Mouse (Mus musculus) heart, embryonic 15.5 days (tissue): ENCODE results near the gene Maz. TPM values are rescaled to one million over a fixed set of nuclear protein-coding genes. Genes with fewer than 3 reads are reported as not detected.

ENCODE experiments used
- ATAC-seq: fragments of 200-750 bp; cut with Nextera tagmentation; replicated peaks from 2 replicates; pipeline ENCODE4 v1.8.0; 2017; ENCODE audit warnings: low read depth, moderate TSS enrichment; ENCODE audit not compliant: insufficient number of reproducible peaks, insufficient read depth, low FRiP score
- H3K27ac ChIP-seq: fragments of 300-500 bp; sonication (generic); 2 replicates; pipeline ENCODE4 v1.5.1; 2015; ENCODE audit warnings: mild to moderate bottlenecking, inconsistent platforms
- H3K27me3 ChIP-seq: fragments of 300-500 bp; sonication (generic); 2 replicates; pipeline ENCODE4 v1.6.1; 2015; ENCODE audit warnings: inconsistent platforms
- H3K36me3 ChIP-seq: fragments of 300-500 bp; sonication (generic); 2 replicates; pipeline ENCODE4 v1.6.1; 2015; ENCODE audit warnings: mild to moderate bottlenecking, inconsistent platforms
- H3K4me1 ChIP-seq: fragments of 300-500 bp; sonication (generic); replicated peaks from 2 replicates; pipeline ENCODE4 v1.6.1; 2015; ENCODE audit warnings: inconsistent platforms
- H3K4me2 ChIP-seq: fragments of 300-500 bp; sonication (generic); 2 replicates; pipeline ENCODE4 v1.6.1; 2015; ENCODE audit warnings: inconsistent platforms, mild to moderate bottlenecking, moderate library complexity
- H3K4me3 ChIP-seq: fragments of 300-500 bp; sonication (generic); 2 replicates; pipeline ENCODE4 v1.5.1; 2015; ENCODE audit warnings: mild to moderate bottlenecking, inconsistent platforms
- H3K9ac ChIP-seq: fragments of 300-500 bp; sonication (generic); 2 replicates; pipeline ENCODE4 v1.6.1; 2015; ENCODE audit warnings: mild to moderate bottlenecking, inconsistent platforms
- H3K9me3 ChIP-seq: fragments of 300-500 bp; sonication (generic); replicated peaks from 2 replicates; pipeline ENCODE4 v1.6.1; 2016; ENCODE audit warnings: inconsistent platforms
- WGBS: fragments of 180-500 bp; shearing (Covaris S2); methylation state at CpG from one replicate; pipeline ENCODE4 v1.1.7; 2015; ENCODE audit warnings: mixed read lengths; 5-methylcytosine and 5-hydroxymethylcytosine counted together
- polyA plus RNA-seq: library from polyadenylated mRNA; unstranded; fragments of >200 nt; fragmentation: Nextera tagmentation; extraction: Ambion mirVana; gene quantifications from 2 replicates; pipeline ENCODE4 v1.2.1, GENCODE M21; 2015

Maz gene
- polyA plus RNA-seq, 1 experiment from 2014 or later, result 35.6 TPM

DNA sequence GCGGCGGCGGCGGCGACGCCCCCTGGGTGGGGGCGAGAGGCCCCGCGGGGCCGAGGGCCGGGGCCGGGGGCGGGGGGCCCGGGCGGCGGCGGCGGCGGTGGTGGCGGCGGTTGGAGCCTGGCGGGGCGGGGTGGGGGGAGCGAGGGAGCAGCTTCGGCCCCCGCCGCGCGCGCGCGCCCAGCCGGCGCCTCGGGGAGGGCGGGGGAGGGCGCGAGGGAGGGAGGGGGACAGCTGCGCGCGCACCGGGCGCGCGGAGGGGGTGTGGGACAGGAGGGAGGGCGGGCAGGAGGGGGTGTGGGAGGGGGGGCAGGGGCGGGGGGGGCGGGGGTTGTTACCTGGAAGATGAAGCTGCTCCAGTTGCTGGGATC lies 237 bp downstream of the Maz start:
- ATAC-seq, result peak; percentile 5
- H3K36me3 ChIP-seq, result peaks cover 43% of the 10 kb centered on the region
- peak overlapping the region; percentile 99 for H3K9ac ChIP-seq
- H3K4me3 ChIP-seq, result peak overlapping the region; percentile 93
- H3K4me2 ChIP-seq, result peak overlapping the region; percentile 94
- peaks cover 43% of the 10 kb centered on the region for H3K4me1 ChIP-seq
- H3K27me3 ChIP-seq, result no peaks in the 10 kb centered on the region
- H3K27ac ChIP-seq, result peak overlapping the region; percentile 99
- no peaks in the 10 kb centered on the region for H3K9me3 ChIP-seq
- WGBS, result 2% methylated on average over 10 of the region's 48 CpGs

DNA sequence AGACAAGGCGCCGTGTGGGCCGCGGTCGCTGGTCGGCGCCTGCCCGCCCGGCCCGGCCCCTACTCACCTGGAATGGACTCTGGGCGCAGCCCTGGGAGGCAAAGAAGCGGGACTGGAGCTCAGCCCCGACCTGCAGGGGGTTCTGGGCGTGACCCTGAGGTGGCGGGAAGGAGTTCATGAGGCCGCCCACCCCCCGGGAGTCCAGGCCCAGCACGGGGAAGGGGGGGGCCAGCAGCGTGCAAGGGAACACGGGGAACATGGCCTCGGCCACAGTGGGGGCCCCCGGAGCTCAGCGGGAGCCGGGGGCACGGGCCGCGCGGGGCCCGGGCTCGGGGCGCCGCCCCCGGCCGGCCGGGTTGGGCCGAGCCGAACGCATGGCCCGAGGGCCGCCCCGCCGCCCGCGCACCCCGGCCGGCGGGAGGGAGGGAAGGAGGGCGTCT lies 656 bp downstream of the Maz start:
- H3K36me3 ChIP-seq, result peaks cover 38% of the 10 kb centered on the region
- ATAC-seq, result peak; percentile 14
- no peaks in the 10 kb centered on the region for H3K27me3 ChIP-seq
- H3K4me3 ChIP-seq, result peak overlapping the region; percentile 93
- peak overlapping the region; percentile 94 for H3K4me2 ChIP-seq
- WGBS, result under 1% methylated on average over 39 of the region's 48 CpGs
- peak overlapping the region; percentile 99 for H3K27ac ChIP-seq
- H3K9me3 ChIP-seq, result no peaks in the 10 kb centered on the region
- peaks cover 47% of the 10 kb centered on the region for H3K4me1 ChIP-seq
- peak overlapping the region; percentile 99 for H3K9ac ChIP-seq

DNA sequence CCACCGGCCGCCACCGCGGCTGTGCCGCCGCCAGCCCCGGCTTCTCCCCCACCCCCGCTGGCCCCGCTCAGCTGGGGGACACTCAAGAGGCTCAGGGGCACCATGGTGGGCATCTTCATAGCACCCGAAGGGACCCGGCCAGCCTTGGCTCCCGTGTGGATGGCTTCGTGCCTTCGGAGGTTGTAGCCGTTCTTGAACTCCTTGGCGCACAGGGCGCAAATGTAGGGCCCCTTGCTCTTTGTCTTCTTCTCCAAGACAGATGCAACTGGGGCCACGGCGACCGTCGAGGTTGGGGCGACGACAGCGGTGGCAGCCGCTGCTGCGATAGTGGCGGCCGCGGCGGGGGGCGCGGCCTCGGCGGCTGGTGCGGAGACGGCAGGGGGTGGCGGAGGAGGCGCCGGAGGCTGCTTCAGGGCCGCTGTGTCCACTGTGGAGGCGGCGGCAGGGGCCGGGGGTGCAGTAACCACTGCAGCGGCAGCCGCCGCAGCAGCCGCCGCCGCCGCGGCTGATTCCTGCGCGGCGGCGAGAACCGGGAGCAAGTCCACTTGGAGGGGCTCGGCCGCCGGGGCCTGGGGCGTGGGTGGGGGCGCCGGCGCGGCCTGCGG lies 1.2 kb downstream of the Maz start:
- H3K4me1 ChIP-seq, result peaks cover 53% of the 10 kb centered on the region
- WGBS, result under 1% methylated on average over 44 of the region's 65 CpGs
- H3K9ac ChIP-seq, result peak overlapping the region; percentile 99
- peak overlapping the region; percentile 94 for H3K4me2 ChIP-seq
- peak overlapping the region; percentile 93 for H3K4me3 ChIP-seq
- no peaks in the 10 kb centered on the region for H3K27me3 ChIP-seq
- peak overlapping the region; percentile 99 for H3K27ac ChIP-seq
- no peak for ATAC-seq
- no peaks in the 10 kb centered on the region for H3K9me3 ChIP-seq
- peaks cover 35% of the 10 kb centered on the region for H3K36me3 ChIP-seq

DNA sequence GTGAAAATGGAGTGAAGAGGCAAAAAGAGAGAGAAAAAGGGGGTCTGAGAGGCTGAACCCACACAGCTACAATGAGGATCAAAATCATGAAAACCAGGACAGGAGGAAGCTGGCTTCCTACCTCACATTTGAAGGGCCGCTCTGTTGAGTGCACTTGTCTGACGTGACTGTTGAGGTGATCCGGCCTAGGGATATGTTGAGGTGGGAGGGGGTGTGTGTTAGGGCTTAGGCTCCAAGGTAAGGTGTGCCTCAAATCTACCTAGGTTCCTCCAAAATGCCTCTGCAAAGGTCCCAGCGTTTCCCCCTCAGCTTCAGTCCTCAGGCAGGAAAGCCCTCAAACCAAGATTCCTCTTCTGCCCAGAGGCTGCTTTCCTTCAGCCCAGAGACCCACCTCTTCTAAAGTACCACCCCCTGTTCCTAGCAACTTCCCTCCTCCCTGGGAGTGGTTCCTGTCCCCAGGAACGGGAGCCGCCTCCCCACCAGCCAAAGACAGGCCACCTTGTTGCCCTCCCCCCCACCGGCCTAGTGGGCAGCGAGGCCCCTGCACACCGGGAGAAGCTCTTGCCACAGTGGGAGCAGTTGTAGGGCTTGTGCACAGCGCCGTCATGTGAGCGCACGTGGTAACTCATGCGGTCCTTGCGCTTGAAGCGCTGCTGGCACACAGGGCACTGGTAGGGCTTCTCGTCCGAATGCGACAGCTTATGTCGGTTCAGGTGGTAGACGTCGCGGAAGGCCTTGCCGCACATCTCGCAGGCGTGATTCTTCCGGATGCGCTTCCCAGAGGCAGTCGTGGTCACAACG lies 1.9 kb downstream of the Maz start:
- Histone ChIP-seq H3K27me3 (no peaks in the 10 kb centered on the region), H3K9me3 (no peaks in the 10 kb centered on the region), H3K9ac (peak overlapping the region; percentile 99), H3K27ac (peak overlapping the region; percentile 99), H3K4me2 (peak overlapping the region; percentile 94), H3K4me3 (peak overlapping the region; percentile 93), H3K36me3 (peaks cover 29% of the 10 kb centered on the region), H3K4me1 (peaks cover 60% of the 10 kb centered on the region)
- ATAC-seq, result peak; percentile 7; the same call in 1 of the 2 replicates
- WGBS, result 1% methylated on average over 30 of the region's 30 CpGs

DNA sequence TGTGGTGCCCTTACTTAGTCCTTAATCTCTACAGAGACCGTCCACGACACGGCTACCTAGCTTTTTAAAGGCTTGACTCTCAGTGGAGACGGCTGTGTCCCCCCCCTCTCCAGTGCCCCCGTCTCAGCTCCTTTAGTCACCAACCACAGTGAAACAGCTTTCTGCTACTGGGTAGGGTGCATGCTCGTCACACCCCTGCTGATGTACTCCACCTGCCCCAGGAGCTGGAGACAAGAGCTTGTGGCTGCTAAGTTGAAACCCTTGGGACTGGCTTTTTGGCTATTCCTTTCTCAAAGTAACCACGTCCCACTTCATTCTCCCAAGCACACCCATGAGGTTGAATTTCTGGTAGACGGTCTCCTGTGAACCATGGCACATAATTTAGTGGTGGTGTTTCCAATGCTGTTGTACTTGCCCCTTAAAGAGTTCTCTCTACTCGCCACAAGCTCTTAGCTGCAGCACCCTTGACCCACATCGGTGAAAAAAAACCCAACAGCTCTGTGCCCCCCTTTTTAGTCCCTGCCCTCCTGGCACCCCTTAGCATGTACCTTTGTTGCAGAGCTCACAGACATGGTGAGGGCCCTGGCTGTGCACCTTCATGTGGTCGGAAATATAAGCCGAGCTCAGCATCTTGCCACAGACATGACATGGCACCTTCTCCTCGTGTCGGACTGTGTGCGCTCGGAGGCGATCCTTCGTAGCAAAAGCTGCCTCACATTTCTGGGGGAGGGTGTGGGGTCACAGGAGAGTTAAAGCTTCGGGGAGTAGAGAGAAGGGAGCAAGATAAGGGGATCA lies 2.7 kb downstream of the Maz start:
- Histone ChIP-seq H3K36me3 (peaks cover 24% of the 10 kb centered on the region), H3K9ac (peak overlapping the region; percentile 99), H3K27ac (peak overlapping the region; percentile 99), H3K4me2 (peak overlapping the region; percentile 94), H3K27me3 (no peaks in the 10 kb centered on the region), H3K9me3 (no peaks in the 10 kb centered on the region), H3K4me1 (peaks cover 67% of the 10 kb centered on the region), H3K4me3 (peak overlapping the region; percentile 93)
- no peak for ATAC-seq
- WGBS, result 19% methylated on average over 19 of the region's 19 CpGs

DNA sequence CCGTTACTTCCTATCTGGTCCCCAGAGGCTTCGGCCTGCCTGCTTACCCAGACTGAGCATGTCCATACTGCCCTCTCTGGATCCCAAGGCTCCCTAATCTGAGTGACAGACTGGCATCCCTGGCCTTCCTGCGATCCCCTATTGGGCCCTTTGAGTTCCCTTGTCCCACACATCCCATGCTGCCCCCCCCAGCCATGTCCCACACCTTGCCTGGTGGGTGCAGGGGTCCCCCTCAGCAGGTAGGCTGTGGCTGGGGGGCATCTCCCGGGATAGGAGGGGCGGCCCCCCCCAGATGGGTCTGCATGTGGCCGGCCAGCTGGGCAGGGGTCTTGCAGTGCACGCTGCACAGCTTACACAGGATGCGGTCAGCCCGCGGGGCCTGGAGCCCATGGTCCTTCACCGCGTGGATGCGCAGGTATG lies 3.6 kb downstream of the Maz start:
- Histone ChIP-seq H3K9ac (peak overlapping the region; percentile 99), H3K27me3 (no peaks in the 10 kb centered on the region), H3K4me1 (peaks cover 67% of the 10 kb centered on the region), H3K36me3 (peaks cover 20% of the 10 kb centered on the region), H3K4me2 (peak overlapping the region; percentile 94), H3K4me3 (peak overlapping the region; percentile 93), H3K27ac (peak overlapping the region; percentile 48; the same call in 1 of the 2 replicates), H3K9me3 (no peaks in the 10 kb centered on the region)
- no peak for ATAC-seq
- WGBS, result 75% methylated on average over 13 of the region's 13 CpGs

DNA sequence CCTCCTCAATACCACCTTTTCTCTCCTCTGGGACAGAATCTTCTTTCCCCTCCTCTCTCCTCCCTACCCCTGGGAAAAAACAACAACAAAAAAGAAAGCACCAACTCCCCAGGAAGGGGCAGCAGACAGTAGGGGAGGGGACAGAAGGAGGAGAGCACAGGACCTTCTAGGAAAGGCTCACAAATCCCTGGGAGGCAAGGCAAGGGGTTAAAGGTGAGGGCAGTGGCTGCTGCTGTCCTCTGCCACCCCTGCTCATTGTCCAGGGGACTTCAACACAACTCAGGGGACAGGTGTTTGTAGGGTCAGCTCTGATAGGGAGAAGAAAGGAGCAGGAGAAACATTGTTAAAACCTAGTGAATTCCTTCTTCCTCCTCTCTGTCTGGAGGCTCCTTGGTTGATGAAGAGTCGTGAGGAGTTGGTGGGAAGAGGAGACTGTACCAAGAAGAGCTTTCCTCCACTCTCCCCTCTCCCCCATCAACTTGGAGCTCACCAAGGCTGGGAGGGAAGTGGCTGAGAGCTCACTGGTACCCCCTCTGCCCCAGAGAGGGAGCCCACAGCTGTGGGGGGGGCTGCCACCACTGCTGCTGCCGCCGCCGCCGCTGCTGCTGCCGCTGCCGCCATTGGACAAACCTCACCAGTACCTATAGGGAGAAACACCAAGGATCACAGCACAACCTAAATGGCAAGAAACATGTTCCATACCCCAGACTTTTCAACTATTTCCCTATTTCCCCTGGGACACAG lies 4.1 kb downstream of the Maz start:
- peaks cover 20% of the 10 kb centered on the region for H3K36me3 ChIP-seq
- H3K27me3 ChIP-seq, result no peaks in the 10 kb centered on the region
- peak overlapping the region; percentile 48; the same call in 1 of the 2 replicates for H3K27ac ChIP-seq
- no peaks in the 10 kb centered on the region for H3K9me3 ChIP-seq
- peak overlapping the region; percentile 93 for H3K4me3 ChIP-seq
- 84% methylated on average over 7 of the region's 7 CpGs for WGBS
- ATAC-seq, result no peak
- peak overlapping the region; percentile 94 for H3K4me2 ChIP-seq
- H3K4me1 ChIP-seq, result peaks cover 64% of the 10 kb centered on the region
- H3K9ac ChIP-seq, result peak overlapping the region; percentile 99; the same call in 1 of the 2 replicates

DNA sequence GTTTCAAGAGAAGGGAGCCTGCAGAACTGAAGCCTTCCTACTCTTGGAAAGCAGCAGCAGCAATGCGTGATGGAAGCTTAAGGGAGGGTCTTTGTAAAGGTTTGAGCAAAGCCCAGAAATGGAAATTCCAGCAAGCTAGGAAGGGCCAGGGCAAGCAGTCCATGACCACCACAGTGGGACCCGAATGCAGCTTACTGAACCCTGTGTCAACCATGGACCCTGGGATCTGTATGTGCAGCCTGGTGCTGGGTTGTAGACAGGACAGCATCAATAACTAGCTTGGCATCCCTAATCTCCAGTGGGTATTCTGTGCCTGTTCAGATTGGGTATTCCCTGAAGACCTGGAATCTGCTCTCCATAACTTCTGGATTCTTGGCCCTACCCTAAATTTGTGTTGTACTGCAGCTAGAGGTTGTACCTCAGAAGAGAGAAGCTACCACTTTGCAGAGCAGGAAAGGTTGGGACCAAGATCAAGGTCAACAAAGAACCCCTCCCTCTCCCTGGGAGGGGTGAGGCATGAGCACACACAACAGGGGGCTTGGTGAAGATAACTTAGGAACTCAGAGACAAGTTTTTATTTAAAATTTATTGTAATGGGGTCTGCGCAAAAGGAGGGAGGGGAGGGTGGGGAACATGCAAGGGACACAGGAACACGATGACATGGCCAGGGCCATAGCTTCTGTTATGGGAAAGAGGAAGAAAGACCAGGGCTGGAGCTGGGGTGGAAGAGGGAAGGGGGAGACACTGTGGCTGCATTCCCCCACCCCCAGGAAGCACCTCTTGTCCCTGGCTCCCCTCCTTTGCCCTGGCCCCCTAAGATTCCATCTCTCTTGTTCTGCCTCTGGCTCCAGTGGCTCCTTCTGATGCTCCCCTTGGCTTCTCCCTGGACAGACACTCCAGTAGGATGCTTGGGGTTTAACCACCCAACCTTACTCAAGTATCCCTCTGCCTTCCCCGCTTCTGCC lies 5.0 kb downstream of the Maz start:
- H3K9me3 ChIP-seq, result no peaks in the 10 kb centered on the region
- peaks cover 20% of the 10 kb centered on the region for H3K36me3 ChIP-seq
- peak overlapping the region; percentile 82 for H3K4me2 ChIP-seq
- H3K27me3 ChIP-seq, result no peaks in the 10 kb centered on the region
- H3K27ac ChIP-seq, result peak overlapping the region; percentile 44
- peaks cover 66% of the 10 kb centered on the region for H3K4me1 ChIP-seq
- WGBS, result 49% methylated on average over 5 of the region's 5 CpGs
- peak overlapping the region; percentile 66 for H3K9ac ChIP-seq
- no peak for ATAC-seq
- H3K4me3 ChIP-seq, result peak overlapping the region; percentile 53

DNA sequence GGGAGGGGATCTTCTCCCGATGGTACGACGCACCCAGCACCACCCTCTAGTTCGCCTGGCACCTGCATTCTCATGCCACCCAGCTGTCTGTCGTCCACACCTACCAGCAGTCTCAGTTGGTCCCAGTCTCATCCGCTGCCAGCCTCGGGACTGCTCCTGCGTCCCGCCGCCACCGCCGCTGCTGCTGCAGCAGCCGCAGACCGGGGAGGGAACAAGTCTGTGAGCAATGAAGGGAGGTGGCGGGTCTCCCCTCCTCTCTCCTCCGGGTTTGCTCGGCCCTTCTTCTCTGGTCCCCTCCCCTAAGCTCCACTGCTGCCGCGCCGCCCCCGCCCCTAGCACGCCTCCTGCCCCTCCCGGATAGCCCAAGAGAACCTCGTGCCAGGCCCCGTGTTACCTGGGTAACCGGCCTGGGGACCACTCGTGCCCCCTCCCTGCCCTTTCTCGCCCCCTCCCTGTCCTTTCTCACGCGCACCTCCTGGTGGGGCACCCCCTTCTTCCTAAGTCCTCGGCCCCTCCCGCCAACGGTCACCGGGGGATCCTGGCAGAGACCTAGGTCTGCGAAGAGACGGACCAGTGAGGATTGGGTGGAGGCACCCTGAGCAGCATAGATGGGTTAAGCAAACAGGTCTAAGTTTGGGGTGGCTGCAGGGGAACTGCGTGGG lies 5.8 kb downstream of the Maz start, which contains the start of the genes Gm42742 and Prrt2:
Gm42742 (minus strand) TSS at position 197 of the 662 bp plus-strand sequence.
Prrt2 (minus strand) TSS at position 311 of the 662 bp plus-strand sequence.
- Histone ChIP-seq H3K27ac (peak within 1 kb of the TSS; percentile 44), H3K4me3 (peak within 1 kb of the TSS; percentile 53), H3K27me3 (no peaks in the 10 kb centered on the region), H3K9me3 (no peaks in the 10 kb centered on the region), H3K36me3 (peaks cover 20% of the 10 kb centered on the region), H3K4me1 (peaks cover 68% of the 10 kb centered on the region), H3K4me2 (peak within 1 kb of the TSS; percentile 82), H3K9ac (peak within 1 kb of the TSS; percentile 66)
- no peak for ATAC-seq
- WGBS, result 1% methylated on average over 37 of the region's 37 CpGs
